Mouse (Mus musculus): ENCODE results near the gene Alpk3. TPM values are rescaled to one million over a fixed set of nuclear protein-coding genes. Genes with fewer than 3 reads are reported as not detected.

Gene Alpk3
- polyA plus RNA-seq, 1 experiment from 2014 or later, result 21.4 TPM

- Histone ChIP-seq H3K4me2 (no peak overlapping the region), H3K4me1 (no peaks in the 10 kb centered on the region), H3K9me3 (no peaks in the 10 kb centered on the region), H3K27me3 (replicated peaks) (no peaks in the 10 kb centered on the region), H3K36me3 (peaks cover 3% of the 10 kb centered on the region; the same call in 1 of the 2 replicates), H3K9ac (no peak overlapping the region), H3K27ac (replicated peaks) (no peak overlapping the region), H3K4me3 (no peak overlapping the region)
- WGBS, result 75% methylated on average over 5 of the region's 5 CpGs
- ATAC-seq (ENCODE audit: extremely low read depth, insufficient number of reproducible peaks, low FRiP score, low TSS enrichment), result no peak
Observed at GRCm38 (mm10) chr7:81049966-81050365, 7.4 kb upstream of the Alpk3 start.

- H3K9me3 ChIP-seq, result no peaks in the 10 kb centered on the region
- no peak overlapping the region for H3K27ac ChIP-seq (replicated peaks)
- 83% methylated on average over 11 of the region's 11 CpGs for WGBS
- H3K4me1 ChIP-seq, result peaks cover 45% of the 10 kb centered on the region
- peaks cover 4% of the 10 kb centered on the region for H3K36me3 ChIP-seq
- H3K4me2 ChIP-seq, result no peak overlapping the region
- no peaks in the 10 kb centered on the region for H3K27me3 ChIP-seq (replicated peaks)
- H3K4me3 ChIP-seq, result no peak overlapping the region
- H3K9ac ChIP-seq, result no peak overlapping the region
- no peak for ATAC-seq (ENCODE audit: extremely low read depth, insufficient number of reproducible peaks, low FRiP score, low TSS enrichment)
Observed at GRCm38 (mm10) chr7:81055709-81056370, 1.6 kb upstream of the Alpk3 start.

- no peaks in the 10 kb centered on the region for H3K9me3 ChIP-seq
- H3K27ac ChIP-seq (replicated peaks), result peak overlapping the region; percentile 97
- peaks cover 59% of the 10 kb centered on the region for H3K4me1 ChIP-seq
- peak overlapping the region; percentile 59 for H3K4me3 ChIP-seq
- ATAC-seq (ENCODE audit: extremely low read depth, insufficient number of reproducible peaks, low FRiP score, low TSS enrichment), result peak; percentile 28; the same call in 1 of the 2 replicates
- no peaks in the 10 kb centered on the region for H3K27me3 ChIP-seq (replicated peaks)
- WGBS, result 17% methylated on average over 6 of the region's 6 CpGs
- H3K4me2 ChIP-seq, result peak overlapping the region; percentile 65
- peaks cover 14% of the 10 kb centered on the region for H3K36me3 ChIP-seq
- H3K9ac ChIP-seq, result peak overlapping the region; percentile 89
Observed at GRCm38 (mm10) chr7:81057901-81058711, 706 bp downstream of the Alpk3 start.

- Histone ChIP-seq H3K27me3 (replicated peaks) (no peaks in the 10 kb centered on the region), H3K9me3 (no peaks in the 10 kb centered on the region), H3K36me3 (peaks cover 19% of the 10 kb centered on the region), H3K4me2 (peak overlapping the region; percentile 65), H3K4me3 (peak overlapping the region; percentile 59), H3K27ac (replicated peaks) (peak overlapping the region; percentile 97), H3K4me1 (peaks cover 65% of the 10 kb centered on the region), H3K9ac (peak overlapping the region; percentile 89)
- WGBS, result 11% methylated on average over 9 of the region's 9 CpGs
- no peak for ATAC-seq (ENCODE audit: extremely low read depth, insufficient number of reproducible peaks, low FRiP score, low TSS enrichment)
Observed at GRCm38 (mm10) chr7:81058712-81059154, 1.3 kb downstream of the Alpk3 start.

- Histone ChIP-seq H3K27me3 (replicated peaks) (no peaks in the 10 kb centered on the region), H3K9ac (peak overlapping the region; percentile 89), H3K27ac (replicated peaks) (peak overlapping the region; percentile 97), H3K36me3 (peaks cover 26% of the 10 kb centered on the region), H3K4me1 (peaks cover 70% of the 10 kb centered on the region), H3K4me3 (peak overlapping the region; percentile 59), H3K9me3 (no peaks in the 10 kb centered on the region), H3K4me2 (peak overlapping the region; percentile 65)
- no peak for ATAC-seq (ENCODE audit: extremely low read depth, insufficient number of reproducible peaks, low FRiP score, low TSS enrichment)
- WGBS, result 26% methylated on average over 5 of the region's 5 CpGs
Observed at GRCm38 (mm10) chr7:81059388-81059787, 2.0 kb downstream of the Alpk3 start.

- Histone ChIP-seq H3K4me1 (peaks cover 70% of the 10 kb centered on the region), H3K36me3 (peaks cover 38% of the 10 kb centered on the region), H3K4me3 (no peak overlapping the region), H3K9me3 (no peaks in the 10 kb centered on the region), H3K27ac (replicated peaks) (no peak overlapping the region), H3K27me3 (replicated peaks) (no peaks in the 10 kb centered on the region), H3K4me2 (no peak overlapping the region), H3K9ac (no peak overlapping the region)
- WGBS, result 75% methylated on average over 2 of the region's 2 CpGs
- ATAC-seq (ENCODE audit: extremely low read depth, insufficient number of reproducible peaks, low FRiP score, low TSS enrichment), result no peak
Observed at GRCm38 (mm10) chr7:81060908-81061307, 3.5 kb downstream of the Alpk3 start.

- no peak overlapping the region for H3K4me3 ChIP-seq
- WGBS, result 79% methylated on average over 11 of the region's 11 CpGs
- ATAC-seq (ENCODE audit: extremely low read depth, insufficient number of reproducible peaks, low FRiP score, low TSS enrichment), result no peak
- no peaks in the 10 kb centered on the region for H3K27me3 ChIP-seq (replicated peaks)
- H3K4me2 ChIP-seq, result no peak overlapping the region
- H3K9ac ChIP-seq, result no peak overlapping the region
- no peak overlapping the region for H3K27ac ChIP-seq (replicated peaks)
- peaks cover 43% of the 10 kb centered on the region for H3K36me3 ChIP-seq
- no peaks in the 10 kb centered on the region for H3K9me3 ChIP-seq
- peaks cover 69% of the 10 kb centered on the region for H3K4me1 ChIP-seq
Observed at GRCm38 (mm10) chr7:81061936-81062335, 4.5 kb downstream of the Alpk3 start.

GRCm38 (mm10) chr7:81063332-81063731 is 5.9 kb downstream of the Alpk3 start:
- Histone ChIP-seq H3K9ac (no peak overlapping the region), H3K4me1 (peaks cover 58% of the 10 kb centered on the region), H3K27me3 (replicated peaks) (no peaks in the 10 kb centered on the region), H3K9me3 (no peaks in the 10 kb centered on the region), H3K4me3 (no peak overlapping the region), H3K4me2 (no peak overlapping the region), H3K36me3 (peaks cover 55% of the 10 kb centered on the region), H3K27ac (replicated peaks) (0 out of 2 replicates have a peak overlapping the region, but pooled peaks have one; percentile 1)
- ATAC-seq (ENCODE audit: extremely low read depth, insufficient number of reproducible peaks, low FRiP score, low TSS enrichment), result no peak
- 62% methylated on average over 9 of the region's 9 CpGs for WGBS

GRCm38 (mm10) chr7:81066714-81067113 is 9.3 kb downstream of the Alpk3 start:
- WGBS, result 30% methylated on average over 6 of the region's 6 CpGs
- ATAC-seq (ENCODE audit: extremely low read depth, insufficient number of reproducible peaks, low FRiP score, low TSS enrichment), result no peak; the same call in 1 of the 2 replicates
- H3K27ac ChIP-seq (replicated peaks), result peak overlapping the region; percentile 39

GRCm38 (mm10) chr7:81072463-81072862 is 15.1 kb downstream of the Alpk3 start:
- no peak overlapping the region for H3K4me2 ChIP-seq
- ATAC-seq (ENCODE audit: extremely low read depth, insufficient number of reproducible peaks, low FRiP score, low TSS enrichment), result no peak
- peak overlapping the region; percentile 37; the same call in 1 of the 2 replicates for H3K9ac ChIP-seq
- H3K4me1 ChIP-seq, result peaks cover 64% of the 10 kb centered on the region
- WGBS, result 34% methylated on average over 5 of the region's 5 CpGs
- no peaks in the 10 kb centered on the region for H3K27me3 ChIP-seq (replicated peaks)
- H3K36me3 ChIP-seq, result peaks cover 75% of the 10 kb centered on the region
- no peak overlapping the region for H3K4me3 ChIP-seq
- H3K9me3 ChIP-seq, result no peaks in the 10 kb centered on the region
- peak overlapping the region; percentile 79 for H3K27ac ChIP-seq (replicated peaks)

More at GRCm38 (mm10) chr7:81066714-81067113, 9.3 kb downstream of the Alpk3 start:
- peaks cover 82% of the 10 kb centered on the region for H3K36me3 ChIP-seq
- no peaks in the 10 kb centered on the region for H3K9me3 ChIP-seq
- H3K4me3 ChIP-seq, result no peak overlapping the region
- H3K27me3 ChIP-seq (replicated peaks), result no peaks in the 10 kb centered on the region
- H3K4me2 ChIP-seq, result no peak overlapping the region
- peak overlapping the region; percentile 30 for H3K9ac ChIP-seq
- peaks cover 45% of the 10 kb centered on the region for H3K4me1 ChIP-seq

- Histone ChIP-seq H3K4me1 (peaks cover 72% of the 10 kb centered on the region), H3K27me3 (replicated peaks) (no peaks in the 10 kb centered on the region), H3K36me3 (peaks cover 75% of the 10 kb centered on the region), H3K9me3 (no peaks in the 10 kb centered on the region), H3K9ac (no peak overlapping the region), H3K4me3 (no peak overlapping the region), H3K4me2 (no peak overlapping the region), H3K27ac (replicated peaks) (peak overlapping the region; percentile 79)
- ATAC-seq (ENCODE audit: extremely low read depth, insufficient number of reproducible peaks, low FRiP score, low TSS enrichment), result no peak
- WGBS, result 83% methylated on average over 5 of the region's 5 CpGs
Observed at GRCm38 (mm10) chr7:81073273-81073672, 15.9 kb downstream of the Alpk3 start.

All from heart, embryonic 13.5 days (tissue).